Mouse (Mus musculus): ENCODE measurements around the gene Apom. TPM values are rescaled to one million over a fixed set of nuclear protein-coding genes. Genes with fewer than 3 reads are reported as not detected.

The Apom gene
- polyA plus RNA-seq, 1 experiment from 2014 or later, result 0.67 TPM

DNA sequence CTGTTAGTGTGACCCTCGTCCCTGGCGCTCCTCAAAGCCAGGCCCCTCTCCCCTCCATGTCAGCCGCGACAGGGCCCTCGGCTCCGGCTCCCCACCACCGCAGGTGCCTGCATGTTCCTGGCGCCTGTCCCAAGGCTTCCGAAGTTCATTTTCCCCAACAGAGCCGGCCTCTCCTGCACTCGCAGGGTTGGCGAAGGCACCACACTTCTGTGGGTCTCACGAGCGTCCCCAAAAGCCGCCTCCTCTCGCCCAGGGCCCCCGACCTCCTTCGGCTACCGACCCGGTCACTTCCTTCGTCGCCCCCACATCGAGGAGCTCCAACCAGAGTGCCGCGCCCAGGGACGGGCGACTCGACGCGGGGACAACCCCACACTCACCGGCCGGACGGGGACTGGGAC is 11.1 kb downstream of the Apom start:
- Histone ChIP-seq H3K36me3 (ENCODE audit: insufficient read depth) (peaks cover 45% of the 10 kb centered on the region), H3K27ac (ENCODE audit: low read depth) (peak overlapping the region; percentile 67), H3K4me1 (ENCODE audit: insufficient read depth) (peaks cover 3% of the 10 kb centered on the region; the same call in 1 of the 2 replicates), H3K4me2 (peak overlapping the region; percentile 94), H3K4me3 (ENCODE audit: low read depth, low read length) (peak overlapping the region; percentile 96), H3K9me3 (ENCODE audit: low read depth, low read length) (no peaks in the 10 kb centered on the region), H3K9ac (peak overlapping the region; percentile 97), H3K27me3 (ENCODE audit: insufficient read depth, low read length) (no peaks in the 10 kb centered on the region)
- no peak for TF ChIP-seq CTCF (IDR thresholded peaks at IDR 0.05; ENCODE audit: low read depth)
- DNase-seq (no peak), ATAC-seq (ENCODE audit: insufficient read depth) (no peak)
- under 1% methylated on average over 33 of the region's 33 CpGs for WGBS

DNA sequence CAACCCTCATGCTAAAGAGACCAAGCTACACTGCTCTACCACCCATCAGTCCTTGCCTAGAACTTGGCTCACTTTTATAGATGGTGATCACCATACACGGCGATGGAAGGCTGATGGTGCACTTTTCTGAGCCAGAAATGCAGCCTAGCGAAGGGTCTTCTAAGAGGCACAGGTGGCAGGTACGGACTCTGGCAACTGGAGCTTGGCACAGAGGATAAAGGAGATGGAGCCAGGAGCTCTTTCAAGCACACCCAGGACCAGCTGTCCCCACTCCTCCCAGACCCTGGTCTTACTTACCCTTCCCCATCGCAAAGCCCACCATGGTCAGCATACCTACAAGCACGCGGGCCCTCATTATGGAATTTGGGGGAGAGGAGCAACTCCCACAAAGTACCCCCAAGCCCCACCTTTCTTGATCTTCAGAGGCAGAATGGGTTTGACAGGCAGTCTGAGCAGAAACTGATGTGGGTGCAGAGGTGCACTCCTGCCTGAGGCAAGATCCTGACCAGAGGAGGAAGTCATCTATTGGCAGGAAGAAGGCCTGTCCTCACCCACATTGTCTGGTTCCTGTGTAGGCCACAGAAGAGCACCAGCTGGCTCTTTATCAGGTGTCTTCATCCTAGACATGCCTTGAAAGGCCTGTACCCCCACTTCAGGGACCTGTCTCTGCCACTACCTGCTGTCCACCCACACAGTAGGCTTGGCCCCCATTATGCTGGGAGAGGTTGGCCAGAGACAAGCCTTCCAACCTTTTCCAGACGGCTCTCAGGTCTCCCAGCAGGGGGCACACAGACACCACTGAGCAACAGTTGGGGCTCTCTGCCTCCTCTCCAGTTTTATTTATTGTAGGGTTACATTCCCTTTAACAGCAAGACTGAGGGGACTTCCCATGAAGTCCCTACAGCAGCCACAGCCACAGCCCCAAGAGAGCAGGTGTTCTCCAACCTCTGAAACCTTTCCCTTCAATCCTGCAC is 16.5 kb downstream of the Apom start, which contains the start of gene Ly6g5b:
Gene Ly6g5b, minus strand, starts transcription at position 383 of the 974 bp plus-strand sequence.
- ATAC-seq (ENCODE audit: insufficient read depth), result no peak
- Histone ChIP-seq H3K4me3 (ENCODE audit: low read depth, low read length) (no peak within 1 kb of the TSS), H3K27me3 (ENCODE audit: insufficient read depth, low read length) (no peaks in the 10 kb centered on the region), H3K27ac (ENCODE audit: low read depth) (no peak within 1 kb of the TSS), H3K36me3 (ENCODE audit: insufficient read depth) (peaks cover 52% of the 10 kb centered on the region), H3K4me1 (ENCODE audit: insufficient read depth) (0 out of 2 replicates have a peak, but pooled peaks cover 3% of the 10 kb centered on the region), H3K9me3 (ENCODE audit: low read depth, low read length) (no peaks in the 10 kb centered on the region), H3K9ac (no peak within 1 kb of the TSS), H3K4me2 (no peak within 1 kb of the TSS)
- 84% methylated on average over 8 of the region's 8 CpGs for WGBS
- peak; percentile 58 for TF ChIP-seq CTCF (IDR thresholded peaks at IDR 0.05; ENCODE audit: low read depth)
- DNase-seq, result peak; percentile 53

DNA sequence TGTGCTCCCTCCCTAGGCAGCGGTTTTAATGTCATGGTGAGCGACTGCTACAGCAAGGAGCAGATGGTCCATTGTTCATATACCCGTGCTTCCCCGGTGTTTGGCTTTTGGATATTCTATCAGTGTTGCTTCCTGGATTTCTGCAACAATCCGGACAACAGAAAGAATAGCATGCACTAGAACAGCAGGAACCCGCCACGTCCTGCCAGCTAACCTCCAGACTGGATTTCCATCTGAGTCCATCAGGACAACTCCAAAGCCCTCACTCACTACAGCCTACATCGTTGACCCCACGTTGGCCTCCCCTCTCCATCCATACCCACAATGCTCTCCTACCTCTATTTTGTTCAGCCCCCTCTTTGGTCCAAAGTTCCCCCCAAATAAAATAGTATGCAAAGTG is 20.1 kb downstream of the Apom start:
- Histone ChIP-seq H3K36me3 (ENCODE audit: insufficient read depth) (peaks cover 28% of the 10 kb centered on the region; the same call in 1 of the 2 replicates), H3K9me3 (ENCODE audit: low read depth, low read length) (no peaks in the 10 kb centered on the region), H3K4me1 (ENCODE audit: insufficient read depth) (no peaks in the 10 kb centered on the region), H3K27me3 (ENCODE audit: insufficient read depth, low read length) (no peaks in the 10 kb centered on the region), H3K4me2 (no peak overlapping the region), H3K4me3 (ENCODE audit: low read depth, low read length) (no peak overlapping the region), H3K9ac (no peak overlapping the region), H3K27ac (ENCODE audit: low read depth) (no peak overlapping the region)
- DNase-seq (peak; percentile 12), ATAC-seq (ENCODE audit: insufficient read depth) (no peak)
- WGBS, result 71% methylated on average over 9 of the region's 9 CpGs
- no peak for TF ChIP-seq CTCF (IDR thresholded peaks at IDR 0.05; ENCODE audit: low read depth)

DNA sequence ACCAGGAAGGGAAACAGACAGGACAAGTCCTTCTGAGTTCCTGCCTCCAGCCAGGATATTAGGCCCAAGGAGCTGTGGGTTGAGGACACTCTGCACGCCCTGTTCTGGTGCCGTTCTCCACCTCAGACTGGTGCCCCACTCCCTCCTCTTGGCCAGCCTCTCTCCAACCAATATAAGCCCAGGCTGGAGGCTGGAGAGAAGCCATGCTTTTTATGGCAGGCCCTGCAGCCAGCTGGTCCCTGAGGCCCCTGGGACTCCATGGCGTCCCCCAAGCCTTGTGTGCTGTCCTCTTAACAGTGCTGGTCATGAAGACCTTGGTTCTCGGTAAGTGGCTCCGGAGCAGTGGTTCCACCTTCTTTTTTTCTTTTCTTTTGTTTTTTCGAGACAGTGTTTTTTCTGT is 23.8 kb downstream of the Apom start, which contains the start of gene Ly6g5c:
Gene Ly6g5c, plus strand, starts transcription at position 183 of the 400 bp plus-strand sequence.
- no peaks in the 10 kb centered on the region for H3K27me3 ChIP-seq (ENCODE audit: insufficient read depth, low read length)
- H3K9me3 ChIP-seq (ENCODE audit: low read depth, low read length), result no peaks in the 10 kb centered on the region
- no peak within 1 kb of the TSS for H3K27ac ChIP-seq (ENCODE audit: low read depth)
- no peak for TF ChIP-seq CTCF (IDR thresholded peaks at IDR 0.05; ENCODE audit: low read depth)
- no peak within 1 kb of the TSS for H3K9ac ChIP-seq
- 84% methylated on average over 6 of the region's 6 CpGs for WGBS
- ATAC-seq (ENCODE audit: insufficient read depth), result no peak
- no peak within 1 kb of the TSS for H3K4me2 ChIP-seq
- H3K4me1 ChIP-seq (ENCODE audit: insufficient read depth), result no peaks in the 10 kb centered on the region
- DNase-seq, result no peak
- H3K36me3 ChIP-seq (ENCODE audit: insufficient read depth), result peaks cover 10% of the 10 kb centered on the region; the same call in 1 of the 2 replicates
- no peak within 1 kb of the TSS for H3K4me3 ChIP-seq (ENCODE audit: low read depth, low read length)

DNA sequence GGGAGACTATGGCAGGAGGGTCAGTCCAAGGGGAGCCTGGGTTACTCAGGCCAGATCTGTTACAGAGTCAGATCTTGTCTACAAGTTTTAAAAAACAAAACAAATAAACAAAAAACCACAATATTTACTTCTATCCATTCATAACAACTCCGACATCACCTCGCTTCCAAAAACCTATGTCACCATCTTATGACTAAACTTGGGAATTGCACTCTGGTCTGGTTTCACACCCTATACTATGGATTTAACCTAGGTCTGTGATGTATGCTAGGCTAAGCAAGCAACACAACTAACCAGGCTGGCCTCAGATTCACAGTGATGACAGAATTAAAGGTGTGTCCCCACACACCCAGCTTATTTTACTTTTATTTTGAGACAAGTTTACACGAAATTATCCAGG is 25.3 kb downstream of the Apom start:
- no peaks in the 10 kb centered on the region for H3K4me1 ChIP-seq (ENCODE audit: insufficient read depth)
- DNase-seq (peak; percentile 13), ATAC-seq (ENCODE audit: insufficient read depth) (no peak)
- 51% methylated on average over 3 of the region's 3 CpGs for WGBS
- no peak overlapping the region for H3K27ac ChIP-seq (ENCODE audit: low read depth)
- no peak overlapping the region for H3K4me3 ChIP-seq (ENCODE audit: low read depth, low read length)
- TF ChIP-seq CTCF (IDR thresholded peaks at IDR 0.05; ENCODE audit: low read depth), result peak; percentile 30
- H3K4me2 ChIP-seq, result no peak overlapping the region
- H3K36me3 ChIP-seq (ENCODE audit: insufficient read depth), result peaks cover 26% of the 10 kb centered on the region
- no peak overlapping the region; the same call in 1 of the 2 replicates for H3K9ac ChIP-seq
- no peaks in the 10 kb centered on the region for H3K9me3 ChIP-seq (ENCODE audit: low read depth, low read length)
- no peaks in the 10 kb centered on the region for H3K27me3 ChIP-seq (ENCODE audit: insufficient read depth, low read length)

DNA sequence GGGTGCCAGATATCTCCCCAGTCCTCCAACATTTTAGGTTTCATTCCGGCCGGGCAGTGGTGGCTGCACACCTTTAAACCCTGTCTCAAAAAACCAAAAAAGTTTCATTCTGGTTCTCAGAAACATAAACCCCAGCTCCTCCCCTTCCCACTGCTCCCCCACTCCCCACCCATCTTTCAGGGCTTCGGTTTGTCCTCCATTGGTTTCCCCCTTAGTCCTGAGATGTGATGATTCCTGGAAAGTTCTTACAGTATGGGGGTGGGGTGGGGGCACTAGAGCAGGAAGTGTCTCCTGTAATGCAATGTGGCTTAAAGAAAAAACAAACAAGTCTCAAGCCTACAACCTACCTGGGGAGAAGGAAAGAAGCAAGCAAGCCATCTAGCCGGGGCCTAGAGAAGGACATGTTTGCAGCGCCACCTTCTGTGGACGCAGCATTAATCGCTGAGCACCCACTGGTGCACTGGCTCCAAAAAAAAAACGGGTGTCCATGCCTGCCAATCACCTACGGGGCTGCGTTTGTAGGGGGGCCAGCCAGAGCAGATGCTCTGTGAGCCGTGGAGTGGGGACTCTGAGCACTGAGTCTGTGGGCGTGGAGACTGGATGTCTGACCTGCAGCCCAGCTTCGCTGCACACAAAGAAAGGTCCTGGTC is 26.0 kb downstream of the Apom start:
- Histone ChIP-seq H3K4me2 (no peak overlapping the region; the same call in 1 of the 2 replicates), H3K27ac (ENCODE audit: low read depth) (no peak overlapping the region)

More for the DNA sequence above, 26.0 kb downstream of the Apom start:
- TF ChIP-seq CTCF (IDR thresholded peaks at IDR 0.05; ENCODE audit: low read depth), result peak; percentile 69
- Histone ChIP-seq H3K9ac (peak overlapping the region; percentile 24; the same call in 1 of the 2 replicates), H3K36me3 (ENCODE audit: insufficient read depth) (peaks cover 33% of the 10 kb centered on the region), H3K4me1 (ENCODE audit: insufficient read depth) (no peaks in the 10 kb centered on the region), H3K27me3 (ENCODE audit: insufficient read depth, low read length) (no peaks in the 10 kb centered on the region), H3K9me3 (ENCODE audit: low read depth, low read length) (no peaks in the 10 kb centered on the region), H3K4me3 (ENCODE audit: low read depth, low read length) (no peak overlapping the region)
- ATAC-seq (ENCODE audit: insufficient read depth) (0 out of 2 replicates have a peak, but pooled peaks have one; percentile 32), DNase-seq (peak; percentile 65)
- 24% methylated on average over 13 of the region's 13 CpGs for WGBS

Measured in lung, embryonic 14.5 days (tissue).